Mouse (Mus musculus) large intestine, adult 2 months (tissue): Measurements from ENCODE around the gene Prkg1. TPM values are rescaled to one million over a fixed set of nuclear protein-coding genes. Genes with fewer than 3 reads are reported as not detected.

Source experiments
- DNase-seq: peaks from one replicate; pipeline ENCODE4 v3.0.0-alpha.2; 2012; ENCODE audit warnings: low read depth, low spot score
- WGBS: fragments of 180-500 bp; shearing (Covaris S2); methylation state at CpG from one replicate; pipeline ENCODE4 v1.1.7; 2018; 5-methylcytosine and 5-hydroxymethylcytosine counted together
- polyA plus RNA-seq: library from polyadenylated mRNA; depleted of rRNA; stranded (reverse); fragments of >200 nt; gene quantifications from 2 replicates; pipeline ENCODE4 v1.2.3, GENCODE M21; 2012

Gene Prkg1
- polyA plus RNA-seq, 1 experiment, result 0.86 TPM

GRCm38 (mm10) chr19:31210449-31210848 is 554.4 kb downstream of the Prkg1 start:
- 26% methylated on average over 2 of the region's 2 CpGs for WGBS
- DNase-seq, result no peak

- no peak for DNase-seq
- 45% methylated on average over 5 of the region's 5 CpGs for WGBS
Observed at GRCm38 (mm10) chr19:31199583-31199982, 565.2 kb downstream of the Prkg1 start.

- 77% methylated on average over 4 of the region's 4 CpGs for WGBS
- no peak for DNase-seq
Observed at GRCm38 (mm10) chr19:31198461-31198860, 566.4 kb downstream of the Prkg1 start.

- 80% methylated on average over 6 of the region's 6 CpGs for WGBS
- DNase-seq, result no peak
Observed at GRCm38 (mm10) chr19:31197076-31197475, 567.8 kb downstream of the Prkg1 start.

GRCm38 (mm10) chr19:31188559-31189218 is 576.1 kb downstream of the Prkg1 start:
- no peak for DNase-seq

GRCm38 (mm10) chr19:31180757-31181156 is 584.1 kb downstream of the Prkg1 start:
- DNase-seq, result no peak
- WGBS, result 70% methylated on average over 4 of the region's 4 CpGs

More at GRCm38 (mm10) chr19:31188559-31189218, 576.1 kb downstream of the Prkg1 start:
- 84% methylated on average over 6 of the region's 6 CpGs for WGBS

GRCm38 (mm10) chr19:31177279-31177922 is 587.4 kb downstream of the Prkg1 start:
- no peak for DNase-seq
- 78% methylated on average over 8 of the region's 8 CpGs for WGBS

- 21% methylated on average over 1 of the region's 1 CpGs for WGBS
- no peak for DNase-seq
Observed at GRCm38 (mm10) chr19:31170985-31171384, 593.8 kb downstream of the Prkg1 start.

GRCm38 (mm10) chr19:31158944-31159460 is 605.8 kb downstream of the Prkg1 start:
- no peak for DNase-seq
- 80% methylated on average over 6 of the region's 6 CpGs for WGBS

- WGBS, result 54% methylated on average over 5 of the region's 5 CpGs
- DNase-seq, result no peak
Observed at GRCm38 (mm10) chr19:31153399-31153798, 611.4 kb downstream of the Prkg1 start.

- 82% methylated on average over 2 of the region's 2 CpGs for WGBS
- DNase-seq, result no peak
Observed at GRCm38 (mm10) chr19:31149902-31150301, 614.9 kb downstream of the Prkg1 start.

- WGBS, result 90% methylated on average over 2 of the region's 2 CpGs
- DNase-seq, result no peak
Observed at GRCm38 (mm10) chr19:31147457-31147856, 617.4 kb downstream of the Prkg1 start.

- DNase-seq, result no peak
- 72% methylated on average over 3 of the region's 3 CpGs for WGBS
Observed at GRCm38 (mm10) chr19:31146156-31146555, 618.7 kb downstream of the Prkg1 start.

- no peak for DNase-seq
- WGBS, result 75% methylated on average over 7 of the region's 7 CpGs
Observed at GRCm38 (mm10) chr19:31141905-31142304, 622.9 kb downstream of the Prkg1 start.

GRCm38 (mm10) chr19:31136316-31136715 is 628.5 kb downstream of the Prkg1 start:
- DNase-seq, result no peak
- WGBS, result 43% methylated on average over 2 of the region's 2 CpGs

- no peak for DNase-seq
- 74% methylated on average over 8 of the region's 8 CpGs for WGBS
Observed at GRCm38 (mm10) chr19:31132614-31133013, 632.2 kb downstream of the Prkg1 start.

- WGBS, result 84% methylated on average over 3 of the region's 3 CpGs
- DNase-seq, result no peak
Observed at GRCm38 (mm10) chr19:31124628-31125027, 640.2 kb downstream of the Prkg1 start.

GRCm38 (mm10) chr19:31114690-31115089 is 650.1 kb downstream of the Prkg1 start:
- no peak for DNase-seq
- WGBS, result 50% methylated on average over 4 of the region's 4 CpGs

- no peak for DNase-seq
- WGBS, result 45% methylated on average over 9 of the region's 9 CpGs
Observed at GRCm38 (mm10) chr19:31106835-31107554, 657.8 kb downstream of the Prkg1 start.

GRCm38 (mm10) chr19:31106036-31106435 is 658.8 kb downstream of the Prkg1 start:
- DNase-seq, result no peak
- 70% methylated on average over 3 of the region's 3 CpGs for WGBS
